ENCODE assay signal across 11 mouse cellular contexts in genomic region chr3:53655343-53655742, GRCm38 (mm10). TPM values are rescaled to one million over a fixed set of nuclear protein-coding genes. Genes with fewer than 3 reads are reported as not detected.
DNase-seq lines count a peak whose midpoint lies in the region; ATAC-seq and TF ChIP-seq lines count a peak whose summit lies in the region.
"Had no signal": no experiment of that assay in that cellular context is flagged by ENCODE, and none has a peak within 500 bp of the region (broad histone marks: within the 10 kb centered on the region; RNA-seq: fewer than 3 reads in every experiment).

No protein-coding gene starts in this region.

- H3K36me3 ChIP-seq in forebrain, embryonic 13.5 days (ENCODE audit: poor library complexity, severe bottlenecking) = peaks cover 10% of the 10 kb centered on the region; the same call in 1 of the 2 replicates
- peaks cover 41% of the 10 kb centered on the region for H3K36me3 ChIP-seq in forebrain, embryonic 10.5 days (replicated peaks)
- peaks cover 18% of the 10 kb centered on the region; the same call in 1 of the 2 replicates for H3K36me3 ChIP-seq in kidney, postnatal 0 days (ENCODE audit: insufficient read depth, low read length)
- H3K36me3 ChIP-seq in embryonic facial prominence, embryonic 10.5 days (replicated peaks) = peaks cover 41% of the 10 kb centered on the region
- H3K36me3 ChIP-seq in midbrain, embryonic 14.5 days (ENCODE audit: control insufficient read depth, insufficient read depth, low read length) = no peaks in the 10 kb centered on the region

- H3K4me2 ChIP-seq in forebrain, embryonic 13.5 days = peak overlapping the region; percentile 100
- H3K4me2 ChIP-seq in kidney, postnatal 0 days (ENCODE audit: low read length) = peak overlapping the region; percentile 88
- peak overlapping the region; percentile 100; the same call in 1 of the 2 replicates for H3K4me2 ChIP-seq in midbrain, embryonic 14.5 days (ENCODE audit: low read length)

- DNase-seq in forebrain, embryonic 10.5 days (ENCODE audit: extremely low spot score, low spot score) = no peak
- DNase-seq in kidney, postnatal 0 days (ENCODE audit: low spot score) = no peak
- DNase-seq in kidney, adult 11 months = no peak
- DNase-seq in embryonic facial prominence, embryonic 10.5 days (ENCODE audit: low spot score) = no peak
- DNase-seq in midbrain, embryonic 14.5 days = peak; percentile 15
- DNase-seq in layer of hippocampus, adult 18-20 months (ENCODE audit: low spot score in 2 of 2) = no peak
- no peak for DNase-seq in cerebellum, adult 18-20 months
- DNase-seq: B cell, adult 2 months; cerebellum, adult 11-12 months had no signal

- peaks cover 27% of the 10 kb centered on the region for H3K4me1 ChIP-seq in forebrain, embryonic 13.5 days
- peaks cover 35% of the 10 kb centered on the region for H3K4me1 ChIP-seq in forebrain, embryonic 10.5 days
- H3K4me1 ChIP-seq in kidney, postnatal 0 days (replicated peaks; ENCODE audit: insufficient read depth, low read length) = peaks cover 5% of the 10 kb centered on the region; the same call in 1 of the 2 replicates
- peaks cover 32% of the 10 kb centered on the region for H3K4me1 ChIP-seq in embryonic facial prominence, embryonic 10.5 days
- peaks cover 15% of the 10 kb centered on the region; the same call in 1 of the 2 replicates for H3K4me1 ChIP-seq in midbrain, embryonic 14.5 days (ENCODE audit: control insufficient read depth, insufficient read depth, low read length)

- 90% methylated on average over 13 of the region's 13 CpGs for whole genome bisulfite sequencing in forebrain, embryonic 13.5 days
- WGBS in forebrain, embryonic 10.5 days = 92% methylated on average over 13 of the region's 13 CpGs
- WGBS in kidney, postnatal 0 days = 92% methylated on average over 13 of the region's 13 CpGs
- WGBS in embryonic facial prominence, embryonic 10.5 days = 86% methylated on average over 13 of the region's 13 CpGs
- 91% methylated on average over 13 of the region's 13 CpGs for WGBS in midbrain, embryonic 14.5 days

- no peak overlapping the region for H3K27ac ChIP-seq in forebrain, embryonic 13.5 days
- no peak overlapping the region for H3K27ac ChIP-seq in forebrain, embryonic 10.5 days
- no peak overlapping the region for H3K27ac ChIP-seq in kidney, postnatal 0 days
- H3K27ac ChIP-seq in embryonic facial prominence, embryonic 10.5 days (replicated peaks) = no peak overlapping the region
- no peak overlapping the region for H3K27ac ChIP-seq in midbrain, embryonic 14.5 days (replicated peaks; ENCODE audit: low read depth, low read length)
- H3K27ac ChIP-seq: liver, embryonic 14.5 days had no signal

- no peak for ATAC-seq in forebrain, embryonic 13.5 days
- ATAC-seq in kidney, postnatal 0 days (replicated peaks; ENCODE audit: low FRiP score, low read depth) = no peak
- no peak for ATAC-seq in midbrain, embryonic 14.5 days (ENCODE audit: low FRiP score, low TSS enrichment)

- H3K4me3 ChIP-seq in forebrain, embryonic 13.5 days = no peak overlapping the region
- H3K4me3 ChIP-seq in forebrain, embryonic 10.5 days = no peak overlapping the region
- H3K4me3 ChIP-seq in kidney, postnatal 0 days (replicated peaks; ENCODE audit: low read depth, low read length) = no peak overlapping the region
- peak overlapping the region; percentile 74 for H3K4me3 ChIP-seq in embryonic facial prominence, embryonic 10.5 days
- no peak overlapping the region for H3K4me3 ChIP-seq in midbrain, embryonic 14.5 days (replicated peaks; ENCODE audit: low read depth, low read length)

- peaks cover 20% of the 10 kb centered on the region for H3K9me3 ChIP-seq in forebrain, embryonic 13.5 days (replicated peaks)
- H3K9me3 ChIP-seq in forebrain, embryonic 10.5 days = peaks cover 41% of the 10 kb centered on the region
- H3K9me3 ChIP-seq in kidney, postnatal 0 days (replicated peaks; ENCODE audit: low read length) = peaks cover 10% of the 10 kb centered on the region; the same call in 1 of the 2 replicates
- peaks cover 31% of the 10 kb centered on the region for H3K9me3 ChIP-seq in embryonic facial prominence, embryonic 10.5 days
- no peaks in the 10 kb centered on the region for H3K9me3 ChIP-seq in midbrain, embryonic 14.5 days (ENCODE audit: control insufficient read depth, low read length)

- H3K27me3 ChIP-seq in forebrain, embryonic 13.5 days = peaks cover 33% of the 10 kb centered on the region
- peaks cover 48% of the 10 kb centered on the region for H3K27me3 ChIP-seq in forebrain, embryonic 10.5 days (ENCODE audit: poor library complexity, severe bottlenecking)
- H3K27me3 ChIP-seq in kidney, postnatal 0 days (ENCODE audit: insufficient read depth, low read length) = no peaks in the 10 kb centered on the region
- peaks cover 38% of the 10 kb centered on the region for H3K27me3 ChIP-seq in embryonic facial prominence, embryonic 10.5 days (replicated peaks; ENCODE audit: low read depth, poor library complexity, severe bottlenecking)
- peaks cover 19% of the 10 kb centered on the region for H3K27me3 ChIP-seq in midbrain, embryonic 14.5 days (ENCODE audit: control insufficient read depth, insufficient read depth, low read length)

- no peak overlapping the region for H3K9ac ChIP-seq in forebrain, embryonic 13.5 days
- H3K9ac ChIP-seq in kidney, postnatal 0 days (ENCODE audit: low read depth, low read length) = no peak overlapping the region
- H3K9ac ChIP-seq in midbrain, embryonic 14.5 days (replicated peaks; ENCODE audit: low read length) = no peak overlapping the region
- H3K9ac ChIP-seq: liver, embryonic 14.5 days had no signal

- TF ChIP-seq CTCF in kidney, postnatal 0 days (IDR thresholded peaks at IDR 0.05; ENCODE audit: low read depth) = no peak

RNA-seq across cellular contexts. Expression of gene Frem2, which starts 1.8 kb away (rescaled TPM):
- polyA plus RNA-seq in forebrain, embryonic 13.5 days (2015; fragmentation: Nextera tagmentation; extraction: Ambion mirVana) = 0.62 and 0.86 TPM in 2 replicates
- polyA plus RNA-seq in forebrain, embryonic 10.5 days (2016; fragmentation: Nextera tagmentation; extraction: Ambion mirVana) = 4.0 and 4.6 TPM in 2 replicates
- polyA plus RNA-seq in kidney, postnatal 0 days (2015; fragmentation: Nextera tagmentation; extraction: Ambion mirVana) = 9.0 and 10.8 TPM in 2 replicates
- 7.8 and 10.8 TPM in 2 replicates for polyA plus RNA-seq in embryonic facial prominence, embryonic 10.5 days (2016; fragmentation: Nextera tagmentation; extraction: Ambion mirVana)
- polyA plus RNA-seq in midbrain, embryonic 14.5 days (2014; fragmentation: Nextera tagmentation; extraction: Ambion mirVana) = 1.1 TPM in 2 replicates
- total RNA-seq in layer of hippocampus, adult 18-20 months (2021) = 1 to 10 TPM; 2.0 to 2.1 TPM
